Mouse (Mus musculus): Measurements from ENCODE around the gene Pdhx.

DNA sequence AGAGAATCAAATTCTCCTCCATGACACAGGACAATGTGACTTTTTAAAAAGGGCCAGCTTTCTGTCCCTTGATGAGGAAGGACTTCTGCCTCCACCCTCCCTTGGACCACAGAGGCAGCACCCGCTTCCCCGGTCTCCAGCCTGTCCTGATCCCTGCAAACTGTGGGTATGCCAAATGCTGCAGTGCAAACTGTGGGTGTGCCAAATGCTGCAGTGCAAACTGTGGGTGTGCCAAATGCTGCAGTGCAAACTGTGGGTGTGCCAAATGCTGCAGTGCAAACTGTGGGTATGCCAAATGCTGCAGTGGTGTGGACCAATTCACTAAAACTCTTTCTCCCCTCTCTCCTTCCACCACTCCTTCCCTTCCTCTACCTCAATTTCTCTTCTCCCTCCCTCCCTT, 32.9 kb upstream of the Pdhx start:
- TF ChIP-seq POLR2A (IDR thresholded peaks at IDR 0.05; ENCODE audit: insufficient read depth, low read depth, low read length) (no peak), CTCF (IDR thresholded peaks at IDR 0.05; ENCODE audit: insufficient read depth, low read depth, low read length) (no peak)
